Mouse (Mus musculus) kidney, postnatal 36 days (tissue): Measurements from ENCODE around the gene Olfr1086.
"Not testable (repeated sequence)": the region's sequence is repeated elsewhere in the genome, so short reads cannot be mapped to it uniquely, and the experiment has no call there.

Source experiments
- DNase-seq, 2 experiments: peaks; one replicate each; pipeline ENCODE4 v3.0.0; 2021 to 2022; ENCODE audit warnings: mixed read lengths in 2 of 2

Gene Olfr1086

DNA sequence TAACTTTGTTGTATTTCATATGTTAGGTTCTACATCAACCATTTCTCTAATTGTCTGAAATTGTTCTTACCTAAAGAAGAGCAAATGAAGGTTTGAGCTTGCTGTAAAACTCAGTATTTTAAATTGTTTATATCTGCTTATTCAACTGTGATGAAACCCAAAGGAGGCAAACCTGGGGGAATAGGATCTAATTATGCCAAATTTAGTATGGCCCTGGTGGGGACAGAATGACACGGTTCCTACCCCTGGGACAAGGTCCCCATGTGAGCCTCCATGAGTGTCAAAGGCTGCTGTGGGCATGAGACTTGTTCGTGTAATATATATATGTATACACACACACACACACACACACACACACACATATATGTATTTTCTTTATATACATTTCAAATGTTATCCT is at the start of gene Olfr1086:
Olfr1086 (minus strand) TSS at position 101 of the 400 bp plus-strand sequence.
- DNase-seq: no peak

DNA sequence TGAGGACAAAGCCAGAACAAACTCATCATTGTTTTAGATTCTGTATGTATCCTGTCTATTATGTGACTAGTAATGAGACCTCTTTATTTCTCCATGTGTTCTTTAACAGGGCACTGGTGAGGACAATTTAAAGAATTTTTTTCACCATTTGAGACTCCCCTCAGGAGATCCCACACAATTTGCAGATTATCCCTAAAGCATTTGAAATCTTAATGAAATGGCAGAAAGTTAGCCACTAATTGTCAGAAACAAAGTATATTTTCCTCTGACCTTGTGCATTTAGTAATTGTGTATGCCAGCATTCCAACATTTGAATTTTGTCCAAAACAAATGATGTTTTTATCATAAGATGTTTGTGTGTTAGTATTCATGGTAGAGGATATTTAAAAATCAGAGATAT is 18.4 kb upstream of the Olfr1086 start, which contains the start of gene Olfr1087:
Olfr1087 (minus strand) TSS at position 101 of the 400 bp plus-strand sequence.
- DNase-seq: no peak

DNA sequence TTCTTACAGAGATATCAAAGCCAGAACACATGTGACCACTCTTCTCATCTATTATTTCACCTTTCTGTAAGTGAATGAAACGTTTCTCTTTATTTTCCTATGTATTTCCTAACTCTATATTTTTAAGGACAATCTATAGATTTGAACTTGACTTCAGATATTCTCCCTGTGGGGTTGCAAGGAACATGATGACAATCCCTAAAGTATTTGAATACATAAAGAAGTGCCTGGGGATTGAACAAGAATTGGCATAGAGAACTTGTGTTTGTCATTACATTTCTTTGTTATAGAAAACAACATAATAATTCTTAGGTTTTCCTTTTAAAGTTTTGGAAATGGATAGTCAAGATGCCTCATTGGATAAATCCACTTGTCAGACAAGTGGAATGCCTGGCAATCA is 18.0 kb downstream of the Olfr1086 start, which contains the start of gene Olfr1085:
Olfr1085 (minus strand) TSS at position 101 of the 400 bp plus-strand sequence.
- no peak for DNase-seq

DNA sequence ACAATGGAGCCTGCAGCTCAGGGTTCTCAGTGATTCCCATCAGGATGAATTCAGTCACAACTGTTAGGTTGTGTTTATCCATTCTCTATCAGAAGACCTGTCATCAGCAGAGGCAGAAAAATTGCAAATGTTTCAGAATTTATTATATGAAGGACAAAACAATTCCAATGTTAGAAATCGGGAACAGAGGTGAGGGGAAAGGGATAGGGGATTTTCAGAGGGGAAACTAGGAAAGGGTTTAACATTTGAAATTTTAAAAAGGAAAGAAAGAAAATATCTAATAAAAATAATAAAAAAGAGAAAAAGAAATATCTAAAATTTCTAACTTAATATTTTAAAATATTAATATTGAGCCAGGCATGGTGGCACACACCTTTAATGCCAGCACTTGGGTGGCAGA is 40.3 kb downstream of the Olfr1086 start, which contains the start of gene Olfr1084:
Olfr1084 (minus strand) TSS at position 101 of the 400 bp plus-strand sequence.
- not testable (repeated sequence) for DNase-seq
